Mouse (Mus musculus) layer of hippocampus, postnatal 25 days (tissue): ENCODE results near the gene Rbm20. TPM values are rescaled to one million over a fixed set of nuclear protein-coding genes. Genes with fewer than 3 reads are reported as not detected.
"Not testable (repeated sequence)": the region's sequence is repeated elsewhere in the genome, so short reads cannot be mapped to it uniquely, and the experiment has no call there.

Experiments
- DNase-seq, 2 experiments: peaks; one replicate each; pipeline ENCODE4 v3.0.0; 2022; ENCODE audit warnings: mixed read lengths in 2 of 2, low spot score in 1 of 2; ENCODE audit errors: extremely low spot score in 1 of 2
- total RNA-seq, 2 experiments: library from RNA; stranded (reverse); gene quantifications; 2 replicates each; pipeline ENCODE4 v1.2.3; 2021

Gene Rbm20
- total RNA-seq, result 1 to 10 TPM; 2.7 to 3.4 TPM

DNA sequence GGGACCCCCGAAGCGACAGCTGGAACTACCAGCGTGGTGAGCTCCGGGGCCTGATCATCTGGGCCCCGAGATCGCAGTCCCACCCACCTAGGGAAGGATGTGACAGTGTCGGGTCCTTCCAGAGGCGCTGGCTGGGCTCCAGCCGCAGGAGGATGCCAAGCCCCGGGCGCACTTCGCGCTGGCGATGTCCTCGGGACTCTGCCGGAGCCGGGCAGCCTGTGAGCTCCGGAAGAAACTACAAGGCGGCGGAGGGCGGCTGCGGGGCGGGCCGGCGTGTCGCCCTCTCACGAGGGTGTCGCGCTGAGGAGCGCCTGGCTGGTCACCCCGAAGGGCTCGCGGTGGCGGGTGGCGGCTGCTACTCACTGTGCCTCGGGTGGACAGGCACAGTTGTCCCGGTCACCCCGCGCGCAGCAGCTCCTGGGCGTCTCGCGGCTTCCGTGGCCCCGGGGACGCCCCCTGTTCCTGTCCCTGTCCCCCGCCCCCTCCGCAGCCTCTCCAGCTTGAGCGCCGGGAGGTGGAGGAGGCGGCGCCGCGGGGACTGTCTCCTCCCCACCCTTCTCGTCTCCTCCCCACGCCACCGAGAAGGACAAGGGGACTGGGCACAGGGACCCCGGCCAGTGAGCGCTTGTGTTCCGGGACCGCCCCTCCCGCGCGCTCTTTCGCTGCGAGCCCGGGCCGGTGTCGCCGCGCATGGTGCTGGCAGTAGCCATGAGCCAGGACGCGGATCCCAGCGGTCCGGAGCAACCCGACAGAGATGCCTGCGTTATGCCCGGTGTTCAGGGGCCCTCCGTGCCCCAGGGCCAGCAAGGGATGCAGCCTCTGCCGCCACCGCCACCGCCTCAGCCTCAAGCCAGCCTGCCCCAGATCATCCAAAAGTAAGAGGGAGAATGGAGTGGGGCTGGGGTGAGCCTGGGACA lies at the start of gene Rbm20:
TSS of gene Rbm20 (plus strand) at position 589 of the 917 bp plus-strand sequence.
- peak in 1 of 2 experiments; percentile 21 for DNase-seq

DNA sequence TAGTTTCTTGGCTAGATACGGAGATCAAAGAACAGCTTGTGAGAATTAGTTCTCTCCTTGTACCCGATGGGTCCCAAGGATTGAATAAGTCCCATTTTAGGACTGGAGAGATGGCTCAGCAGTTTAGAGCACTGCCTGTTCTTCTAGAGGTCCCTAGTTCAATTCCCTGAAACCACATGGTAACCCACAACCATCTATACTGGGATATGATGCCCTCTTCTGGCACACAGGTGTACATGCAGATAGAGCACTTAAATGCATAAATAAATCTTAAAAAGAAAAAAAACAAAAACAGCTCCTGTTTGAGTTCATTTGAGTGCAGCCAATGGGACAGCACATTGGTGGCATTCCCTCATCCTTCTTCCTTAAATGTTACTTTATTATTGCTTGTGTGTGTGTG lies 39.1 kb upstream of the Rbm20 start:
- no peak for DNase-seq

DNA sequence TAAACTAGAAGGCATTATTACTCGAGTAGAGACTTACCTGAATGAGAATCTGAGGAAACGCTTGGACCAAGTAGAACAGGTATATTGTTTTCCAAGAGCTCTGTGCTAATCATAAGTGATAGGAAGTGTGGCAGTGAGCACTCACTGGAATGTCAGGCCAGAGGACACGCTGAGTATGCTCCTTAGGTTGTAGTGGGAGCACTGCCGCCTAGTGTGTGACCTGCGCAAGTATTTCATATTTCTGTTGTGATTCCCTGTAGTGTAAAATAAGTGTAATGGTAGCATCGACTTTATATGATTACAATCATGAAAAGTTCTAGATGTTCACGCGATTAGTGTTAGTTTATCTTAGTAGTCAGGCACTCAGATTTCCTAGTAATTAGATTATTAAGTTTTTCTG lies 38.4 kb upstream of the Rbm20 start:
- no peak for DNase-seq

DNA sequence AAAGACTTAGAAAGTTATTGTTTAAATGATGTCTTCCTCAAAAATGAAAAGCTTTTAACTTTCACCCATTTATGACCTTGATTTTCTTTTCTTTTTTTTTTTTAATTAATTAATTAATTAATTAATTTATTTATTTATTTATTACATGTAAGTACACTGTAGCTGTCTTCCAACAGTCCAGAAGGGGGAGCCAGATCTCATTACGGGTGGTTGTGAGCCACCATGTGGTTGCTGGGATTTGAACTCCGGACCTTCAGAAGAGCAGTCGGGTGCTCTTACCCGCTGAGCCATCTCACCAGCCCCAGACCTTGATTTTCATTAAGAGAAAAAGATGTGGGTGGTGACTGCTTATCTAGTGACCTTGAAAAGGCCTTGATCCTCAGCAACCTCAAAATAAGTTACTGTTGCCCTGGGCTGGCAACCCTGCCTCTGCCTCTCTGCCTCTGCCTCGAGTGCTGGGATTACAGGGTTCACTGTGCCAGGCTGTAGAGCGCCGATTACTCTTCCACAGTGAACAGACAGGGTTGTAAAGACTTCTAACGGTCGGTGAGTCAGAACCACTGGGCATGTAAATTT lies 33.0 kb upstream of the Rbm20 start:
- no peak for DNase-seq

DNA sequence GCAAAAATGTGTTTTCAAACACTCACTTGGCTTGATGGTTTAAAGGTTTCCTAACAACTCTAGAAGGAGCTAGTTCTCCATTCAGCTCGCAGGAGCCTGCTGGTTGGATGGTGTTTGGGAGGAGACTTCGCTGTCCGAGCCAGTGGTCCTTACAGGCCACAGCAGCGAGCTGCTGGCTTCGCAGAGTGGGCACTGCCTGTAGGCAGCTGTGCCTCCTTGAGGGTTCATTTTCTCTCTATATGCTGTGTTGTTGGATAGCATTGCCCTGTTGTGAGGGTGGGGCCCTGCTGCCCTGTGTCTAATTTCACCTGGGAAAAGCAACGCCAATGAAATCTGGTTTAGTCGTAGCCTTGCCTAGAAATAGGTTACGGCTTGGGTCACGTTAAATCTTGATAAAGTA lies 29.8 kb upstream of the Rbm20 start:
- no peak for DNase-seq

DNA sequence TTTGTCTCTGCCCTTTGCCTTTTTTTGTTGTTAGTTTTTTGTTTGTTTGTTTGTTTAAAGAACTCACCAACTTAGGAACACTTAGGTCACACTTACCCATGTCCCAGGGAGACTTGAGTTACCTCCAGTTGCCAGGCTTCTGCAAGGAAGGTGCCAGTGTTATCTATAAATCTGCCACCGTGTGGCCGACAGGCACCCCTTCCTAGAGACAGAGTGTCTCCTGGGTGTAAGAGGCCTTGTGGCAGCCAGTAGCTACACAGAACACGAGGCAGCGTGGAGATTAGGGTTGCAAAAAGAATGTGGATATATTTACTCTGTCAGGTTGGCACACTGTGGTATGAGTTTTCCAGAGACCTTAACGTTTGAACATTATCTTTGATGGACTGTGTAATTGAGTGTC lies 29.1 kb upstream of the Rbm20 start:
- no peak for DNase-seq

DNA sequence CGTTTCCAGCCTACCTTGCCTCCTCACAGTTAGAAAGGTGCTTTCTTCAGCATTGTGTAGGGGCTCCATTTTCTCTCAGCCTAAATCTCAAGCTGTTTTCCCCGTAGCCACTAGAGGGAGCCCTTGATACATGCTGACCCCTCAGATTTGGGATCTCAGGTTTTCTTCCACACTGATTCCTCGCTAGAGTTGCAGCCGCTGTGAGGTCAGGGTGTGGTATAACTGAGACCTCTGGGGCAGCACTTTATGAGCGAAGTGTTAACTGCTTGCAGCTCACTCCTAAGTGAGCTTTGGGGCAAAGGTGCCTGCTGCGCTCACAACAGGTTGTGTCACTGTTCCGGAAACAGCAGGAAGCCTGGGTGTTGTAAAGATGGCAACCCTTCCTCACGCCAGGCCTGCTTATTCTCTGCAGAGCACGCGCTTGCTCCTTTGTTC lies 28.3 kb upstream of the Rbm20 start:
- DNase-seq, result peak; percentile 61 to 69

DNA sequence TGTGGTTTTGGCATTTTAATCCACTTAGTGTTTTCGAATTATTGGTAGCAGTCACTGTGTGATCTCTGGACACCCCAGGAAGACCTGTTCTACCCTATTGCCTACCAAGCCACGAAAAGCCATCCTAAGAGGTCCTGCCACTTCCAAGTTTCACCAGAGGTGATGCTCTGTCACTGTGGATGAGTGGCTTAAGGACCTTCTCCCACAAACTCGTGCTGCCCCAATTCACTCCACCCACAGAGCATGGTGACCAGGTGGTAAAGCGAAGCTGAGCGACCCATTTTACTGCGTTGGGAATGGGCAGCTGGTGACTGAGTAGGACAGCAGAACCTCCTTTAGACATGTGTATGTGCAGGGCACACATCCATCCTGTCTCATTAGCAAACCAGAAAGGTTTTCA lies 27.7 kb upstream of the Rbm20 start:
- no peak for DNase-seq

DNA sequence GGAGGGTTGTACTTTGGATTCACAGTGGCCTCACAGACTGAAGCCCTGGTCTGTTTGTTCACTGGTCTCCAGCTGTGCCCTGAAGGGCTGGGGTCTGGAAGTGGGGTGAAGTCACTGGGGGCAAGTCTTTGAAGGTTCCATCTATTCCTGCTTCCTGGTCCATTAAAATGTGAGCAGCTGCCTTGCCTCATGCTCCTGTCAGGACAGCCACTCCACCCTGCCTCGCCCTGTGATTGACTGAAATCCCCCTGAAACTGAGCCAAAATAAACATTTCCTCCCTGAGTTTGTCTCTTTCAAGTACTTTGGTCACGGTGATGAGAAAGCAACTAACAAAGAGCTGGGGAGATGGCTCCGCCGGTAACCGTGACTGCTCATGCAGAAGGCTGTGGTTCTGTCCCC lies 27.3 kb upstream of the Rbm20 start:
- no peak for DNase-seq

DNA sequence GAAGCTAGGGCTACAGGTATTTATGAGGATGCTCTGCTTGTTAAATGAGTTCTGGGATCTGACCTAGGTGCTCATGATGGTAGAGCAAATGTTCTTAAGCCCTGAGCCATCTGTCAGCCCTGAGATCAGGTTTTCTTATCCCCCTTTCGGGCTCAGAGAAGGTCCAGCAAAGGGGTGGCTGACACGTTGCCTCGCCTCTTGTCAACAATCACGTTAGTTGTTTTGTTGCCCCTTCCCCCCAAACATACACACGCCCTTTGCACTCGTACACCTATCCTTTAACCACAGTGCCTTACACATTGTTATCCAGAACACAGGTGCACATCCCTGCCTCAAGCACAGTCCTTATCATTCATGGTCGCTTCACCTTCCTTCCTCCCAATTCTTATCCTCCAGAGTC lies 26.2 kb upstream of the Rbm20 start:
- DNase-seq, result no peak

DNA sequence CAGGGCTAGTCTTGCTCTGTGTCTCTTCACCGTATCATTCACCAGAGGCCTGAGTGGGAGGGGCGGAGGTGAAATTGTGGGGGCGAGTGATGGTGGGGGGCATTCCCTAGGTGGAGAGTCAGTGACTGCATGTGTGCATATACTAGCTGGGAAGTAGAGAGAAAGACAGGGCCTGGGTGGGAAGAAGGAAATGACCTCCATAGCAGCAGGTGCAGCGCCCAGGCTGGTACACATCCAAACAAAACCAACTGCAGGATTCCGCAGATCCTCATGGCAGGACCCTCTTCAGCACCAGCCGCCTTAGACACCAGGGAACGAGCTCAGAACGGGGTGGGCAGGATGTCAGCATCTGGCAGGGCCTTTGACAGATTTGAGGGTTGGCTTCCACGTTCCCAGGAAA lies 24.8 kb upstream of the Rbm20 start:
- no peak for DNase-seq

DNA sequence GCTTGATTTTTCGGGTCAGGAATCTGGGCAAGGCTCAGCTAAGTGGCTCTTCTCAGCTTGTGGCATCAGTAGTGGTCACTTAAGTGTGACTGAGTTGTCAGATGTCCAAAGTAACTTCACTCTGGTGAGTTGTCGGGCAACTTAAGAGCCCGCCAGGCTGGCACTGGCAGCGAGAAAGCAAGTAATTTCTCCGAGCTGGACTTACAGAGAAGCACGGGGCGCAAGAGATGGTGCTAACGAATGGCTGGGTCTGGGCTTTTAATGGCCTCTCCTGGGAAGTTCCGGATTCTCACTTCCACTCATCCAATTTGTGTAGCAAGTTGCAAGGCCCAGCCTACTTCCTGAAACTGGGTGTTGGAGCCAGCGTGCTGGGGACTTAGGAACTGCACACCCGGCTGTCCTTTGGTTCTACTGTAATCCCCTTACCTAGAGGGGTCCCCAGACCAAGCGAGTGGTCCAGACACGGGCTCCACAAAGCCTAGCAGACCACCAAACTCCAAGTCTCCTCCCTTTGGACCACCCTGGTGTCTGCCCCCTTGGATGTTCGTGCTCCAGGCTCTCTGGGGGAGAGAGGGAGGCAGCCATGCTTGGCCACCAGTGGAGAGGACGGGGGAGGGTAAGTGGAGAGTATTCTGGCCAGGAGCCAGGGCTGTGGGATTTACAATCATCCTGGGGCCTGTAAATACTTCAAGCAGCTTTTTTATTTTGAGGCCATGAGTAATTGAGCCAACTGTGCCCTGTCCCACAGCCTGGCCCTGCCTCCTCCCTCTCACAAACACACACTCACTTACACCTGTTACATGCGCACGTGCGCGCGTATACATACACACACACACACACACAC lies 23.3 kb upstream of the Rbm20 start:
- no peak for DNase-seq

DNA sequence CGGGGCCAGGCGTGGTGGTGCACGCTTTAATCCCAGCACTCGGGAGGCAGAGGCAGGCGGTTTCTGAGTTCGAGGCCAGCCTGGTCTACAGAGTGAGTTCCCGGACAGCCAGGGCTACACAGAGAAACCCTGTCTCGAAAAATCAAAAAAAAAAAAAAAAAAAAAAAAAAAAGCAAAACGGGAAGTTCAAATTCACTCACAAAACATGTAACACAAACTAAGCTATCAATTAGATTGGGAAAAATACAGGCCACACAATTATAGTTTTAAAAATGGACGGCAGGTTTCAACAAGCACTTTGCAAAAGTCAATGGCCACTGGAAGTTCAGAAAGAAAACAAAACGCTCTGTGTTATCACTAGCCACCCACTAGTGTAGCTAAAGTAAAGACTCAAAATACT lies 20.7 kb upstream of the Rbm20 start:
- DNase-seq, result not testable (repeated sequence)

DNA sequence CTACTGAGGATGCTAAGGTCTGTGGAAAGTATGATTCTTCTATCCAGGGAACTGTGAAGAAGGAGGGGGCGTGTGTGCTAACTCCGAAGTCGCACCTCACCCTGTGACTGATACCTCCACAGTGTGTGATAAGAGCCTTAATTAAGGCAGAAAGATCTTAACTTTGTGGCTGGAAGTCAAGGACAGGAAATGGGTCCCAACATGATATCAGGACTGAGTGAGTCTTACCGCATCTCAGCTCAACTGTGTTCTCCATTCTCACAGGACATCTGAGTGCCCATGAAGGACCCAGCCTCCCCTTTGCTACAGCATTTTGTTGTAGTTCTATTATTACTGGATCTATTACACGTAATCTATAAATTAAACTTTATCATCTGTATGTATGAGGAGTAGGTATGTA lies 19.7 kb upstream of the Rbm20 start:
- no peak for DNase-seq

DNA sequence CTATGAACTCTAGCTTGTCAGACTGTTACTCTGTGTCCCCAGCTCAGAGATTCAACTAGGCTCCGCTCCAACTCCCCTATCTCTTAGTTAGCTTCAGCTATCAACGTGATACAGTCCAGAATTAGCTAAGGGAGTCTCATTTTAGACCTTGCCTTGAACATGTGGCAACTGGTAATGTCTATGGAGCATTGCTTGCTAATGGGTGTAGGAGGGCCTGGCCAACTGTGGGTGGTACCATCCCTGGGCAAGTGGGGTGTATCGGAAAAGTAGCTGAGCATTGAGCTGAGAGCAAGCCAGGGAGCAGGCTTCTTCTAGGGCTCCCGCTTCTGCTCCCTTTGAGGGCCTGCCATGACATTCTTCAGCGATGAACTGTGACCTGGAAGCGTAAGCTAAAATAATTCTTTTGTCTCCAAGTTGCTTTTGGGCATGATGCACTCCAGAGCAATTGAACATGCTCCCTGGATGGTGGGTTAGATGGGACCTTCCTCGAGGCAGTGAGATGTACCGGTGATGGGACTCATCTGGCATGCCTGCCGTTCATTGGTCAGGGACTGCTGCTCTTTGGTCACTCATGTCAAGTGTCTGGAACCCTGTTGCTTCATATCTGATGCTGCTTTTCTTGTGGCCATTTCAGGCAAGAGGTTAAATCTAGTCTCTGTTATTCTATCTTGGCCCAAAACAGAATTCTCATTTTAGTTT lies 16.2 kb upstream of the Rbm20 start:
- no peak for DNase-seq

DNA sequence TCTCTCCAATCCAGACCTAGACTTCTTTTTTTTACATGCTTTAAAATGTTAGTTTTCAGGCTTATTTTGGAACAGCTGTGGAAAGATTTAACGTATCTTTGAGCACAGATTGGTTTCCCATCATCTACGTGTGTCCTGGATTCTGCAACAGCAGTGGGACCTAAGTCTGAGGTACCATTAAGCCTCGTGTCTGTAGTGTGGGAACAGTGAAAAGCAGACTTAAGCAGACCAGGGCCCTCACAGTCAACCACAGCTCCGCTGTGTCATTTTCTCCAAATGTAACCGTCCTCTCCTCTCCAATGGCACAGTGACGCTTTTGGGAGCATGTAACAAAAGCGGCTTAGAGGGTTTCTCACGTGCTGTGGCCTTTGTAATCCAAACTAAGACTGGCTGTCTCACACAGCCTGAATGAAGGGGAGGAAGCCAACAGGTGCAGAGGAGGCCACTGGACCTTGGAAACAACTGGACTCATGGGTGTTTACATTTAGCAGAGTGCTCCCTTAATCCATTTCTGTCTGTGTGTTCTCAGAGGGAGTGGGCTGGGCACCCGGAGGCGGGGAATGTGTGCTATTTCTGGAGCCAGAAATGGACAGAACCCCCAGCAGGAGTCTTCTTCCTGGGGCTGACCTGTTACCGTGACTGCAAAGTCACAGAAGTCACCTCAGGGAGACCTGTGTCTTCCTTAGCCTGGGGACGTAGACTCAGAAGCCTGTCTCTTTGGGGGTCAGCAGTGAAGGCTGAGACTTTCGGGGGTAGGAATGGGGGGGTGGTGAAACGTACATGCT lies 15.0 kb upstream of the Rbm20 start:
- DNase-seq, result no peak

DNA sequence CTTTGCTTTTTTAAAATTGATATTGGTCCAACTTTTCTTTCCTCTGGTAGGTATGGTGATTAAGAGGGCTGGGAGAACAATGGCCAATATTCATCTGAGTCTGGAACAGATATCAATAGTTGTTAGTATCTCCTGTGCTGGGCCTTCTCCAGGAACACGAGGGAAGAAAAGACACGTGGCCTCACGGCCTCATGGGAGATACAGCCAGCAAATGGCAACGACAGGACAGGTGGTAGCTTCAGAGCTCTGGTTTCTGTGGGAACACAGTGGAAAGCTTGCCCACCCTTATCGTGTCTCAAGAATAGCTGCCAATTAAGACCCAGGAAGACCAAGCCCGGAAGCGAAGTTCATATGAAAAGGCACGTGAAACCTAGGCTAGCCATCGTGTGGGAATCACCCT lies 12.3 kb upstream of the Rbm20 start:
- no peak for DNase-seq

DNA sequence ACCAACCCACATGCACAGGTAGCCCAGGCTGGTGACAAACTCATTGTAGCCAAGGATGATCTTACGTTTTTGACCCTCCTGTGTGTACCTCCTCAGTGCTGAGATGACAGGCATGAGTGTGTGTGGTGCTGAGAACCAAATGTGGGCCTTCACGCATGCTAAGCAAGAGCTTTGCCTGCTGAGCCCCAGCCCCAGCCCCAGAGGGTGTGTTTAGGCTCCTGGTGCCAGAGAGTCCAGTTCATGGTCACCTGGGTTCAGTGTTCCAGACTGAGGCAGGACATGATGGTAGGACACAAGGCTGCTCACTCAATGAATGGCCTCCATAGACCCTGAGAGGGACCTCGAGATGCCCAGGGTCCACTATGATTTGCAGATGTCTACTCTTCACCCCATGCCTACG lies 11.7 kb upstream of the Rbm20 start:
- no peak for DNase-seq

DNA sequence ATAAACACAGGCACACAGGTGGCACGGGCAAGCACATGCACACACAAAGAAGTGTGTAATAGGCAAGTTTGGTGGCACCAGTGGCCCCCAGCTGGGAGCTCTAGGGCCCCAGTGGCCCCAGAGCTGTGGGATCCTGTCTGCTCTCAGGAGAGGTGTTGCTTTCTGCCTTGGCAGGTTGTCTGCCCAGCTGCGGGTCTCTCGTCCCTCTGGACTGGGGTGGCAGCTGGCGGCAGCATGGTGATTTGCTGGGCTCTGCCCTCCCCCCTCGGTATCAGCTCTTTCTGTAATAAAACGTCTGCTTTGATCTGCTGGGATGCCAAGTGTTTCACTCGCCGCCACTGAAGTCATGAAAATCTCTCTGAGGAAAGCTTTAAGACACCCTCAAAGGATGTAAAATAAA lies 10.4 kb upstream of the Rbm20 start:
- DNase-seq, result no peak

DNA sequence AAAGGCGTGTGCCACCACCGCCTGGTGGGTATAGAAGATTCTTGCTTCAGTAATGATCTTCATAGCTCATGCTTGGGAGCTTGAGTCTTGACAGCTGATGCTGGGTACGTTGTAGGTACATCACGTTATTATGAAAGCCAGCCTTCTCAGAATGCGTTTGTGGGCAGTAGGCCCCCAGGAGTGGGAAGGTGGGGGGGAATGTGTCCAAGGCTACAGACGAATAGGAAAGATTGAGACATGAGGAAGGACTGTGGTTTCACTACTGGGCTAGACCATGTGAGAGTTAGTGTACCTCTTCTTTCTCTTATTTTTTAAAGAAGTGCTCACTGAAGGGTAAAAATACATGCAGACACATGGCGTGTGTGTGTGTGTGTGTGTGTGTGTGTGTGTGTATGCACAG lies 8.3 kb upstream of the Rbm20 start:
- no peak for DNase-seq
